Mouse (Mus musculus) urinary bladder, postnatal 4 days (tissue): Measurements from ENCODE around the gene Lama2.

Experiments used
- DNase-seq, 2 experiments: peaks; one replicate each; pipeline ENCODE4 v3.0.0; 2021 to 2022; ENCODE audit warnings: low spot score in 2 of 2

Gene Lama2

GRCm38 (mm10) chr10:27619658-27620057, at the start of gene Lama2:
TSS of gene Lama2 (minus strand) at chr10:27619758.
- no peak for DNase-seq

- DNase-seq = no peak
Measured at GRCm38 (mm10) chr10:27664391-27664790, 44.8 kb upstream of the Lama2 start.

GRCm38 (mm10) chr10:27663396-27663795, 43.8 kb upstream of the Lama2 start:
- no peak for DNase-seq

GRCm38 (mm10) chr10:27654164-27654563, 34.6 kb upstream of the Lama2 start:
- DNase-seq = no peak

GRCm38 (mm10) chr10:27652694-27653335, 33.3 kb upstream of the Lama2 start:
- DNase-seq = no peak

GRCm38 (mm10) chr10:27635721-27636120, 16.2 kb upstream of the Lama2 start:
- DNase-seq = no peak

- DNase-seq = no peak
Measured at GRCm38 (mm10) chr10:27631002-27631401, 11.4 kb upstream of the Lama2 start.

- DNase-seq = no peak
Measured at GRCm38 (mm10) chr10:27621697-27622449, 2.3 kb upstream of the Lama2 start.

GRCm38 (mm10) chr10:27617522-27618020, 2.0 kb downstream of the Lama2 start:
- no peak for DNase-seq

- peak; percentile 51 to 59 for DNase-seq
Measured at GRCm38 (mm10) chr10:27616641-27617415, 2.7 kb downstream of the Lama2 start.

GRCm38 (mm10) chr10:27595675-27596074, 23.9 kb downstream of the Lama2 start:
- DNase-seq = no peak

GRCm38 (mm10) chr10:27533217-27533616, 86.3 kb downstream of the Lama2 start:
- DNase-seq = no peak

- DNase-seq = no peak
Measured at GRCm38 (mm10) chr10:27508847-27509459, 110.6 kb downstream of the Lama2 start.

- no peak for DNase-seq
Measured at GRCm38 (mm10) chr10:27500863-27501262, 118.7 kb downstream of the Lama2 start.

- no peak for DNase-seq
Measured at GRCm38 (mm10) chr10:27488452-27488851, 131.1 kb downstream of the Lama2 start.

- DNase-seq = no peak
Measured at GRCm38 (mm10) chr10:27484041-27484440, 135.5 kb downstream of the Lama2 start.

- no peak for DNase-seq
Measured at GRCm38 (mm10) chr10:27475540-27475939, 144.0 kb downstream of the Lama2 start.

- DNase-seq = no peak
Measured at GRCm38 (mm10) chr10:27468274-27468673, 151.3 kb downstream of the Lama2 start.

- no peak for DNase-seq
Measured at GRCm38 (mm10) chr10:27413583-27414465, 205.7 kb downstream of the Lama2 start.

GRCm38 (mm10) chr10:27390753-27391152, 228.8 kb downstream of the Lama2 start:
- no peak for DNase-seq

- peak in 1 of 2 experiments; percentile 33 for DNase-seq
Measured at GRCm38 (mm10) chr10:27387531-27387930, 232.0 kb downstream of the Lama2 start.
